Mouse (Mus musculus) thymus, postnatal 14 days (tissue): Measurements from ENCODE around the gene Chst5.

ENCODE experiments used
- DNase-seq: peaks from one replicate; pipeline ENCODE4 v3.0.0; 2021

Gene Chst5

GRCm38 (mm10) chr8:111929648-111930344 lies 19.5 kb upstream of the Chst5 start:
- no peak for DNase-seq

DNA sequence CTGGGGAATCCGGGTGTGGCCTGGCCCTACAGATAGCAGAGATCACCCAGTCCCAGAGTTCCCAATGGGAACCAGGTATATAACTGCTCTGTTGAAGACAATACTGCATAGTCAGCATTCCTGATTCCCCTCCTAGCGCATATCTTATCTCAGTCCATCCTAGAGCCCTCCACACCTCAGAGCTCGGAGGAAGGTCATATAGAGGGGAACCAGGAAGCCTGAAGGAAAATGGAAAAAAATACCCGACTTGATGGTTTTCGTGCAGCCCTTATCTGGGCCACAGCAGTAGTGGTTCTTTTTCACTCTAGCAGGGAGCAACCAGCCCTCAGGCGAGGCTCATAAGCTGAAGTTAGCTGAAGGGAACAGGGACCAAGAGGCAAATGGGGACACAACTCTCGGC lies 14.7 kb upstream of the Chst5 start:
- DNase-seq: no peak

GRCm38 (mm10) chr8:111923383-111923804 lies 13.1 kb upstream of the Chst5 start:
- peak; percentile 57 for DNase-seq

DNA sequence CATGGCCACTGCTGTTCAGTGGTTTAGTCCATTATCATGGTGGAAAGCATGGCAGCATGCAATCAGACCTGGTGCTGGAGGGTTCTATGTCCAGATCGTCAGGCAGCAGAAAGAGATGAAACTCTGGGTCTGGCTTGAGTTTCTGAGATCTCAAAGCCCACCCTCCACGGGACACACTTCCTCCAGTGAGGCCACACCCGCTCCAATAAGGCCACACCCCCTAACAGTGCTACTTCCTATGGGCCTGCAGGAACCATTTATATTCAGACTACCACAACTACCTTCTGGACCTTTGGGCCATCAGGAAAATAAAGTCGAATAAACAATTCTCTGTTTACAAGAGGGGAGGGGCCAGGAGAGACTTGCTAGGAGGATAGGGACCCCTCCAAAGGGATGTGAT lies 10.7 kb upstream of the Chst5 start:
- no peak for DNase-seq

GRCm38 (mm10) chr8:111919663-111920062 lies 9.4 kb upstream of the Chst5 start:
- peak; percentile 20 for DNase-seq

- no peak for DNase-seq
Measured at GRCm38 (mm10) chr8:111912860-111913432, 2.7 kb upstream of the Chst5 start.

GRCm38 (mm10) chr8:111911572-111911971 lies 1.3 kb upstream of the Chst5 start:
- no peak for DNase-seq

DNA sequence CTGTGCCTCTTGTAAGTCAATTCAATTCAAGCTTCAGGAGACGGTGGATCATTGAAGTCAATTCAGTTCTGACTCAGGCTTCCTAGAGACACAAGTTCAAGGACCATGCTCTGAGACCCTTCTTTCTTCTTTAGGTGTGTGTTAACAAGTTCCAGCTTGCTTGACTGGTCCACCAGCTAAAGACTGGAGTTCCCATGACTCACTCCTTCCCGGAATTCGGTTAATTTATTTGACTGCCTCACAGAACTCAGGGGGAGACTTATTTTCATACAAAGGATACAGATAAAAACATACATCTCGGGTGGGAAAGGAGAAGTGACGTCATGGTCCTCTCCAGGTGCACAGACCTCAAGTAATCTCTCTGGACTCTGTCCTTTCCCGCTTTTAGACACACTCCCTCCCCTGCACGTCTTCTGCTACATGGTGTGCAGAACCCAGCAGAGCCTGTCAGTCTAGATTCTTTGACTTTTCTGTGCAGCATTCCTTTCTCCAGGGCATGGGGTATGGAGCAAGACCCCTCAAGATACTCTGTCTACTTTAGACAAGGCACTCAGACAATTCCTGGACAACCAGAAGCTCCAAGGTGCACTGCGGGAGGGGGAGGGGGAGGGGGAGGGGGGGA lies 4.6 kb downstream of the Chst5 start:
- no peak for DNase-seq

GRCm38 (mm10) chr8:111902080-111902479 lies 8.2 kb downstream of the Chst5 start:
- no peak for DNase-seq

DNA sequence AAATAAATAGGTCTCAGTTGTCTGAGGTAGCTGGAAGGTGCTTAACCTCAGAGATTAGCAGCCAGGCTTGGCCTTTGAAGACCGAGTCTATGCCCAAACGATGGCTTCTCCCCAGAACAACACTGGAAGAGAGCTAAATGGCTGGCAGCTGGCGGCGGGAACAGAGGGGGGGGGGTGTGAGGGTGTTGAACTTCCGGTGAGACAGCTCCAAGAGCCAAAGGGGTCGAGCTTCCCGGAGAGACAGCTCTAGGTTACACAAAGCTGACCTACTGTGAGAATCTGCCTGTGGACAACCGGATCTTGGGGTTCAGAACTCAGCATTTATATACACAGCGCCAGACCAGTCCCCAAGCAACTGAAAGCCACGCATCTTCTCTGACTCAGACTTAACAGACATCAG lies 11.7 kb downstream of the Chst5 start:
- no peak for DNase-seq

GRCm38 (mm10) chr8:111894955-111895354 lies 15.3 kb downstream of the Chst5 start:
- no peak for DNase-seq

DNA sequence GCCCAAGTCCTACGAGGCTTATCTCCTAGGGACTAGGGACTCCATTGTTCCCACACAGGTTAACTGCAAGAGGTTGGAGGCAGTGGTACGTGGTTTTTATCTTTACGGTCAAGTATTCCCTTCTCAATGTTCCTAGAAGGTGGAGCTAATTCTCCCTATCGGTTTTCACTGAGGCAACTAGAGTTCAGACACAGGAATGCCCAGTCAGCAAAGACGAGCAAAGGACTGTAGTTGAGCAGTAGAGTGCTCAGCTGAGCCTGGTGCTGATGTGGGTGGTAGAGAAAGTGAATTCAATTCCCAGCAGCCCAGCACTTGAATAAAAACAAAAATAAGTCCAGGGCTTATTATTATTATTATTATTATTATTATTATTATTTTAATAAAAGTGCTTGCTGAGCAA lies 17.6 kb downstream of the Chst5 start:
- no peak for DNase-seq

- no peak for DNase-seq
Measured at GRCm38 (mm10) chr8:111891983-111892382, 18.3 kb downstream of the Chst5 start.

GRCm38 (mm10) chr8:111890911-111891303 lies 19.3 kb downstream of the Chst5 start:
- no peak for DNase-seq

GRCm38 (mm10) chr8:111889931-111890910 lies 20.0 kb downstream of the Chst5 start:
- no peak for DNase-seq

DNA sequence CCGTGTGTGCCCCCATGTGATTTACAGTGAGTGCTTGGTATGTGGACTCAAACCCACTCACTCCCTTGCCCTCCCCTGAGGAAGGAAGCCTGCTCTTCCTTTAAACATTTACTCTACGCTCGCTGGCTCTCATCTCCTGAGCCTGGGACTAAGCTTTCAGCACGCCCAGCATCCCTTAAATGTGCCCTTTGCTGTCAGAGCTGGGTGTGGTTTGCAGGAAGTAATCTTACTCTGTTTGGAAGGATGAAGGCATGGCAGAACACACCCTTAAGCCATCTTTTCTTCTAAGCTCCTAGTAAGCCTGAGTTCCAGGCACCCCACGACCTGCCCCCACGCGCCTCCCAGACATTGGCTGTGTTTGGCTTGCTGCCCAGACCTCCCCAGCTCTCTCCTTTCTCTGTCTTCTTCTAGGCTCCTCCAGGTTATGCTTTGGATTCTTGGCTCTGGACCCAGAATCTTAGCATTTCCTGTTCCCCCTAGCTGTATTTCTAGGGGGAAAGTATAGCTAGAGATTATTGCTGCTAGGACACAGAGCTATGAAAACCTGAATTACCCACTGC lies 22.1 kb downstream of the Chst5 start:
- no peak for DNase-seq

GRCm38 (mm10) chr8:111887479-111887878 lies 22.8 kb downstream of the Chst5 start:
- no peak for DNase-seq

GRCm38 (mm10) chr8:111883615-111884014 lies 26.6 kb downstream of the Chst5 start:
- no peak for DNase-seq

DNA sequence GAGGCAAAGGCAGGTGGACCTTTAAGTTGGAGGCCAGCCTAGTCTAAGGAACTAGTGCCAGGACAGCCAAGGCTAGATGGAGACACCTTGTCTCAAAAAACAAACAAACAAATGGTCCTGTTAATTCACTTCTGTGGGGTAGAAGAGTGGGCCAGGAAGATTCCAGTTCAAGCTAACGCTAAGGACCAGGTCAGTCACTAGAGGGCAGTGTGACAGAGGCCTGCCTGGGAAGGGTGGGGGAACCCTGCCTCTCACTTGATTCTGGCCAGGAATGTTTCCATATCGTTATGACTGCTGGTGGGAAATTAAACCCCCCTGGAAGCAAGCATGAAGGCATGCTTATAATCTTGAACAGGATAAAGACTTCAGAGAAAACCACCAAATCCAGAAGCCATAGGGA lies 28.7 kb downstream of the Chst5 start:
- DNase-seq: peak; percentile 59

DNA sequence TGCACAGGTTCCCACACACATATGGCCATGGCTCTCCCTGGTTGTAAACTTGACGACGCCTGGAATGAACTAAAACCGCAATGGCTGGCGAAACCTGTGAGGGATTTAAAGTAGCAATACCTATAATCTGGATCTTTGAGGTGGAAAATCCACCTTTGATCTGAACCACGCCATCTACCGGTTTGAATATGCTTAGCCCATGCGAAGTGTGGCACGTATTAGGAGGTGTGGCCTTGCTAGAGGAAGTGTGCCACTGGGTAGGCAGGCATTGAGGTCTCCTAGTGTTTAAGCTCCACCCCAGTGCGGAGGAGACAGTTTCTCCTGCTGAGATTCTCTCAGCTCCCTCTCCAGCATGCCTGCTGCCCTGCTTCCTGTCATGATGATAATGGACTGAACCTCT lies 32.5 kb downstream of the Chst5 start:
- peak; percentile 12 for DNase-seq

DNA sequence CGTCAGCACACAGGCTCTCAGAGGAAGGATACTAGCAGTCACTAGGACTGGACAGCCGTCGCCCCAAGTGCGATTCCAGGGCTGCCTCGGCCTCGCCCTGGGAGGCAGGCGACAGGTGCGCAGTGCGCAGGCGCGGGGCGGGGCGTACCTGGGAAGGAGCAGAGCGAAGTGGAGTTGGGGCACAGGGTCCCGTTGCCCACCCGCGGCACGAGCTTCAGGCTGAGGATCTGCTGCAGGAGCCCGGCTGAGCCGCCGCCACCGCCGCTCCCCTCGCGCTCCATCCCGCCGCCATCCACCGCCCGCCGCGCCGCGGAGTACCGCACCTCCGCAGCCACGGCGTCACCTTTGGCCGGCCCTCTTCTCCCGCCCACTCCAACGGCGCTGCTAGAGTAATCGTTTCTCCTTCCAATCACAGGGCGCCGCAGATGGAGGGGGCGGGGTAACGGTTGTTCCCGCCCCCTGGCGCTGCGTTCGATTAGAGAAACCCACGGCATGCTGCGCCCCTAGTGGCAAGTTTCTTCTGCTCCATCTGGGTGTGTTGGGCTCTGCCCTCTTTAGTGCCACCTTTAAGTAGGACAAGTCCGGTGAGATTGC lies 33.8 kb downstream of the Chst5 start, which contains the start of gene Tmem170:
Gene Tmem170 (minus strand): TSS at position 396 of the 594 bp plus-strand sequence.
- DNase-seq: peak; percentile 97

- peak; percentile 32 for DNase-seq
Measured at GRCm38 (mm10) chr8:111875758-111876157, 34.5 kb downstream of the Chst5 start.
